Mouse (Mus musculus) layer of hippocampus, adult 9-10 months (tissue): Measurements from ENCODE around the gene Cldn7.

Experiments
- DNase-seq: peaks from one replicate; pipeline ENCODE4 v3.0.0; 2022; ENCODE audit warnings: low spot score

Cldn7 gene

DNA sequence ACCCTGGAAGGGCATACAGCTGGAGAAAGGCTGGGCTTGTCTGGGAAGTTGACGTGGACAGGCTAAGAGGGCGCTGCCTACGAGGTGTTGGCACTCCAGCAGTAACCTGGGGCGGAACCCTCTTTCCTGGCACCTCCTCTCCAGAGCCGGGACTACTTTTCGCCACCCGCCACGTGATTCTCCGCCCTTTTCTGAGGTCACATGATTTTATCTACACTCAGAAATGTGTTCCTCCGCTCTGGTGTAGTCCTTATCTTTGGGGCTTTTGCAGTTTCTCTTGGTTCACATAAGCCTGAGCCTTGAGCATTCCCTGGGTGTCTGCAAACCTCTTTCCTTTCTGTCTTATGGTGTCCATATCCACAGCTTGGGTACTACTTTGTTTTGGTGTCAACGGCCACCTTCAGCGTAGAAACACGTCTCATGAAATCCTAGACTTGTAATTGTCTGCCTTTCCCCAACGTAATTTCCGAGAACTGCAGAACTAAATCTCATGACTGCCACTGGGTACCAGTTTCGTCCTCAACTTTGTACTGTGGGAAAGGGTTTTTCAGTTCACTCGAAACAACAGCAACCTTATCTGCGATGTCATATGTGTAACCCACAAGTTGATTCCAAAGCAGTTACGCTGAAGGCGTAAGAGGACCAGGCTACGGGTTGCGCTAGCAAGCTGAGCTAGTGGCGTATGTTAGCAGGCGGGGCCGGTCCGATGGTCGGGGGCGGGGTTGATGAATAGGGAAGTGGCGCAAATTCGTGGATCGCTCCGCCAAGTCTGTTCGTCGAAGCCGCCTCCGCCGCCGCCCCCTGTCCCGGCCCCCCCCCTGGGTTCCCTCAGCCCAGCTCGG is 26.5 kb downstream of the Cldn7 start, which contains the start of gene Gabarap:
TSS of gene Gabarap (plus strand) at position 294 of the 842 bp plus-strand sequence.
- peak; percentile 98 for DNase-seq

DNA sequence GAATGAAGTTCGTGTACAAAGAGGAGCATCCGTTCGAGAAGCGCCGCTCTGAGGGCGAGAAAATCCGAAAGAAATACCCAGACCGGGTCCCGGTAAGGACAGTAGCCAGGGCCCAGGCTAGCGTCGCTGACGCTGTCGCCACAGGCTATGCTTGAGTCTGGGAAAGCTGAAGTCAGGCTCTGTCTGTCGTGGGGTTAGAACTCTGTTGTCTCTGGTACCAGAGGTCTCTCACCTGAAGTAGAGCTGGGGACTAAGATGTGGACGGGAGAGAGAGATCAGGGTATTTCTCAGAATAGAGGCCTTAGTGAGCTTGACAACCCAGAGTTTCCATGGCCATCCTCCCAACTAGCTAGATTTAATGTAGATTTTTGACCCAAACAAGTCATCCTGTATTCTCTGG is 27.1 kb downstream of the Cldn7 start:
- no peak for DNase-seq

DNA sequence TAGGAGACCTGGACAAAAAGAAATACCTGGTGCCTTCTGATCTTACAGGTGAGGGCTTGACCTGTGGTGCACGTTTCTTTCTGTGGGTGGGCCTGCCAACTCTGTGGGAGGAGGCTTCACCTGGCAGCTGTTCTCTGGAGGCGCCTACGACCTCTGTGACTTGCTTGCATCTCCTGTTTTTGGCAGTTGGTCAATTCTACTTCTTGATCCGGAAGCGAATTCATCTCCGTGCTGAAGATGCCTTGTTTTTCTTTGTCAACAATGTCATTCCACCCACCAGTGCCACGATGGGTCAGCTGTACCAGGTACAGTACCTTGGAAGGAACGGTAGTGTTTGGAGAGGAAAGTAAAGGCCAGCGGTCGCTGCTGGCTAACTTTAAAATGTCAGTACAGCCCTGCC is 27.8 kb downstream of the Cldn7 start:
- DNase-seq: no peak

DNA sequence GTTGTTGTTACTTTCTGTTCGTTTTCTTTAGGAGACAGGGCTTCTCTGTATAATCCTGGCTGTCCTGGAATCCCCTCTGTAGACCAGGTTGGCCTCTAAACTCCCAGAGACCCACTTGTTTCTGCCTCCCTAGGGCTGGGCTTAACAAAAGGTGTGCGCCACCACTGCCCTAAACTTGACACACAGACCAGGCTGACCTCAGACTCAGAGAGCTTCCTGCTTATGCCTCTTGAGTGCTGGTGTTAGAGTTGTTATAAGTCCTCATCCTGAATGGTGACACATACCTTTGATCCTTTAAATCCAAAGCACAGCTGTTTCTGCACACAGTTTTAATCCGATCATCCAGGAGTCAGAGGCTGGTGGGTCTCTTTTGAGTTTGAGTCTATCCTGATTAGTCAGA is 28.4 kb downstream of the Cldn7 start:
- DNase-seq: no peak

DNA sequence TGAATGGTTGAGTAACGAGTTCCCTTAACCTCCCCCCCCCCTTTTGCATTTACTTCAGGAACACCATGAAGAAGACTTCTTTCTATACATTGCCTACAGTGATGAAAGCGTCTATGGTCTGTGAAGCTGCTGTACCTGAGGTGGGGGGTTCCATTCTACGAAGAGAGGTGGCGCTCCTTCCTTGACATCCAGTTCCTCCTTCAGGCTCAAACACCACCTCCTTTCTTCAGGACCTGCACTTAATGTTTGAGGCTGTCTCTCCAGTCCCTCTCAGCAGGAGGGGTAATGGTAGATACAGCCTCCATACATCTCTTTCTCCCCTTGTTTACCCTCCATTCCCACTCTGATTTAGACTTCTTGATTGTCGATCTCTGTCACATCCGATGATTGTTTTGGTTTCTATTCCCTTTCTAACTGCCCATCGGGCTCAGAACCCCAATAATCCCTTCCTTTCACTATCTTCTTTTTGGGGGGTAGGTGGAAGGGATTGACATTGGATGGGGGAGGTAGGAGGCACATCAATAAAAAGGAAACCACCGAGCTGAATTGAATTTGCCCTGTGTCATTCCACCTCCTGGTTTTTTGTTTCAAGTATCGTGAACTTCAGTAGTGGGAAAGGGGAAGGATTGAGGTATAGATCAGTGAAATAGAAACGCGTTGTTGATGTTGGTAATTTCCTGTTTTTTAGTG is 30.0 kb downstream of the Cldn7 start:
- DNase-seq: no peak

DNA sequence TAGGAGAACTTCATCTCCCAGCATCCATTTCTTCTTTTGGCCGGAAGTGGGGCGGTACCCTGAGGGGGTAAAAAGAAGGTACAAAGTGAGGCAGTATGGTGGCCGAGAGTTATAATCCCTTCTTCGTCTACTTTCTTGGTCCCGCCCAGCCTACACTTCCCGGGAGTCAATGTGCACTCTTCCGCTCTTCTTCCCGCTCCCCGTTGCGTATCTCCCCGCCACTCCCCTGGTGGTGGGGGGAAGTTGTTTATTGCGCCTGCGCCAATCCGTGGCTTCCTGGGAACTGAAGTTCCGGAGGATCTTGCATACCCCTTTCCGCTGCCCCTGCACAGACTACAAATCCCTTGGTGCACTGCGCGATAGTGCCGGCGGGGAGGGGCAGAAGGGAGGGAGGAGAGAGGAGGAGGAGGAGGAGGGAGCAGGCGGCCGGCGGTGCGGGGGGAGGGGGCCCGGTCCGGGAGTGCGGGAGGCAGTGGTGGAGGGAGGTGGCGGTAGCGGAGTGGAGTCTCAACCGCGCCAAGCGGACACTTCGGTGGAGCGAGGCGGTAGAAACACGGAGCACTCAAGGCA is 30.9 kb downstream of the Cldn7 start, which contains the start of gene Phf23:
TSS of gene Phf23 (plus strand) at position 387 of the 570 bp plus-strand sequence.
- DNase-seq: peak; percentile 91

DNA sequence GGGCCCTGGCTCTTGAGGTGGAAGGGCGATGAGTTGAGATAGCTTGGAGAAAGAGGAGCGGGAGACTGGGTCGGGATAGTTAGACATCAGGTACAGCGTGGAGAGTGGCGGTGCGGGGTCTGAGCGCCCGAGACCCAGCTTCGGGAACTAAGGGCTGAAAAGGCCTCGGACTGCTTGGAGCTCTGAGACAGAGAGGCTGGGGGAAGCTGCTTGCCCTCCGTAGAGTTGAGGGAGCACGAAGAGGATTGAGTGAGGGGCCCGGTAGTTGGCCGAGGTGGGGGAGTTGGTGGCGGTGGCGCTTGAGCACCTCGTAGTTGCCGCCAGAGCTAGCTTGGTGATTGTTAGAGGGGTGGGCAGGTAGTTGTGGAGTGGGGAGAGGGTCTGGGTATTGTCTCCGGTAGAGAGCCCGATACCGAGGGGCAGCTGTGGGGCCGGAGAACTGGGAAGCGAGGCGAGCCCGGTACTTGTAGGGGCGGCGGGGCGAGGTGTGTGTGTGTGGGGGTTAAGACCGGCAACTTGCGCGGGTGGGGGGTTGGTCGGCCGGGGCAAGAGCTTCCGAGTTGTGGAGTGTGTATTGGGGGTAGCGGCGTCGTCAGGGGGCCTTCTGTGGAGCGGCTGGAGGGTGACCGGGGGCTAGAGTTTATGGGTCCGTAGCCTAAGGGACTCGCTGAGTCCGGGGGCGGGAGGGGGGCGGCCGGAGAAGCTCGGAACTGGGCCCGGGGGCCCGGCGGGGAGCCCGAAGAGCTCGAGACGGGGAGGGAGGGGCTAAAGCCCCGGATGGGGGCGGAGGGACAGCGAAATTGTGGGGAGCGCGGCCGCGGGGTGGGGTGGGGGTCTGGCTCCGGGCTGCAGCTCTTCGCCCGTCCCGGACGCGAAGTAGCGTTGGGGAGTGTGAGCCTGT is 31.8 kb downstream of the Cldn7 start:
- DNase-seq: no peak

DNA sequence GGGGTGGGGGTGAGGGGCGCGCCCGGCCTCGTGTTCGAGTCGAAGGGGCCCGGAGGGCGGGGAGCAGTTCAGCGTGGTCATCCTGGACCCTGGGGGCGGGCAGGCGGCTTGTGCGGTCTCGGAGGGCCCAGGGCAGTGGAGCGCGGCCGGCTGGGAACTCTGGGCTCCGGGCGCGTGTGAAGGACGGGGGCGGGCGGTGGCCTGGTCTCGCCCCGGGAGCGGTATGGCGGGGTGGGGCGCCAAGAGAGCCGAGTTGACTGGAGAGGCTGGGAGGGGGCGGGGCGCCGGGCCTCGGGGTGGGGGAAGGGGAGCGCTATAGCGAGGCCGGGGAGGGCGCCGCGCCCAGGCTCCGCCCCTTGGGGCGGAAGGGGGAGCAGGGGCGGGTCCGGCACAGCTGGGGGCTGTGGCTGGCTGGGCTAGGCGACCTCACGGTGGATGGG is 32.5 kb downstream of the Cldn7 start:
- DNase-seq: no peak

DNA sequence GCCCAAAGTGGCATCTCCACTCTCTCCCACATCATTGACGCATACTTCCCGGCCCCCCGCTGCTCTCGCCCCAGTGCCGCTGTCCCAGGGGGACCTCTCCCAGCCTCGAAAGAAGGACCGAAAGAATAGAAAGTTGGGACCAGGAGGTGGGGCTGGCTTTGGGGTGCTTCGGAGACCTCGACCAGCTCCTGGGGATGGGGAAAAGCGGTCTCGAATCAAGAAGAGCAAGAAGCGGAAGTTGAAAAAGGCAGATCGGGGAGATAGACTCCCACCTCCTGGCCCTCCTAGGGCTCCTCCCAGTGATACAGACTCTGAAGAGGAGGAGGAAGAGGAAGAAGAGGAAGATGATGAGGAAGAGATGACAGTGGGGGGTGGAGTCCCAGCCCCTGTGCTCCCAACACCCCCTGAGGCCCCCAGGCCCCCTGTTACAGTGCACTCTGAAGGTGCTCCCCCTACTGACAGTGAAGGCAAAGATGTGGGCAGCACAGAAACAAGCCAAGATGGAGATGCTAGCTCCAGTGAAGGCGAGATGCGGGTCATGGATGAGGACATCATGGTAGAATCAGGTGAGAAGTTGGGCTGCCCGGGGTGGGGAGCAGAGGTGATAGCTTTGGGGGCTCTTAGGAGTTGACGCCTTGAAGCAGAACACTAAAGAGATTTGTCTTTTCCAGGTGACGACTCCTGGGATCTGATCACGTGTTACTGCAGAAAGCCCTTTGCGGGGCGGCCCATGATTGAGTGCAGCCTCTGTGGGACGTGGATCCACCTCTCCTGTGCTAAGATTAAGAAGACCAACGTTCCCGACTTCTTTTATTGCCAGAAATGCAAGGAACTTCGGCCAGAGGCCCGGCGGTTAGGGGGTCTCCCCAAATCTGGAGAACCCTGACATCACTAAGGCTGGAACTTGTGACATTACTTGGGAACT is 34.2 kb downstream of the Cldn7 start:
- no peak for DNase-seq

DNA sequence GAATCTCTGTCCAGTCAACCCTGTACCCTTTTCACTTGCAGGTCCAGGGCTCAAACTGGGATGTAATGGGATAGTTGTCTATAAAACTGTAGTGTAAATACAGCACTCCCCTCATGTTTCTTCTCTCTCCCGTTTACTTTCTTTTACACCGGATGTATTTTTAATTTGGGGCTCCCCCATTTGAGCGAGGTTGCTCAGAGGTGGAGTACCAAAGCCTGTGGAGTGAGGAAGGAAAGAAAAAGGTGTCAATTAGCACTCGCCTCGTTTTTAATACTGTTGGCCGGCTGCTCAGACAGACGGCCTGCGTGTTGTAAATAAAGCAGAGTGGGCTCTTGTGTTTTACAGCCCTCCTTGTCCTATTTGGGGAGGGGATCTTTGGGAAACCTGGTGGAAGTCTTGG is 35.1 kb downstream of the Cldn7 start:
- DNase-seq: no peak

DNA sequence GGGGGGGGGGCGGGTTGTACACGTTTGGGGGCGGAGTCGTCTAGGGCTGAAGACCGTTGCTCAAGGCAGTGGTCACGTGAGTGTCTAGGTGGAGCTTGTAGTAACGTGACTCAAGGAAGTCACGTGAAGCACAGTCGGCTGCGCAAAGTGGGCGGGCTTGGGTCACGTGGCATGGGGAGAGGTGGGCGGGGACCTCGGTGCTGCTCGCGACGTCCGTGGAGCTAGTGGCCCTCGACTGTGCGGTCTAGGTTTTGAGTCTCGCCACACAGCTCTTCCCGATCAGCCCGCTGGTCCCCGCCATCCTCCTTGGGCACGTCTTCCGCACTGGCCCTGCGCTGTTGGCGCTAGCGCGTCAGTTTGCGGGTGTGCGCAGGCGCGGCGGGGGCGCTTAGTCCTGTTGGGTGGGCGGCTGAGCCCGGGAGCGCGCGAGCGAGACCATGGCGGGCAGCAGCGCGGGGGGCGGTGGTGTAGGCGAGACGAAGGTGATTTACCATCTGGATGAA is 35.9 kb downstream of the Cldn7 start, which contains the start of gene Dvl2:
TSS of gene Dvl2 (plus strand) at position 200 of the 503 bp plus-strand sequence.
- DNase-seq: no peak

DNA sequence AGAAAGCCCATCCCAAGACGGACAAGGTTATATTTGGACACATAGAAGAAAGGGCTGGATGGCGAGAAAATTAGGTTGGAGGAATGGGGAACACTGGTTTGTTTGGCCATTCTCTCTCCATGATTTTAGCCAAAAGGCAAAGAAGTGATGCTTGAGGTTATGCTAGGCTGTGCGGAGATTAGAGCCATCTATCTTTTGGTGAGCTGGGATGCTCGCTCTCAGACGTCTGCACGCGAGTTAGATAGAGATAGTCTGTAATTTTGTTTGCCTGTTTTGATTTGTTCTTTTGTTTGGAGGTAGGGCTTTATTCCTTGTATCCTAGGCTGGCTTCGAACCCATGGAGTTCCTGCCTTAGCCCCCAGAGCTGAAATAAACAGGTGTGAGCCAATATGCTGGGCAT is 36.6 kb downstream of the Cldn7 start:
- no peak for DNase-seq

DNA sequence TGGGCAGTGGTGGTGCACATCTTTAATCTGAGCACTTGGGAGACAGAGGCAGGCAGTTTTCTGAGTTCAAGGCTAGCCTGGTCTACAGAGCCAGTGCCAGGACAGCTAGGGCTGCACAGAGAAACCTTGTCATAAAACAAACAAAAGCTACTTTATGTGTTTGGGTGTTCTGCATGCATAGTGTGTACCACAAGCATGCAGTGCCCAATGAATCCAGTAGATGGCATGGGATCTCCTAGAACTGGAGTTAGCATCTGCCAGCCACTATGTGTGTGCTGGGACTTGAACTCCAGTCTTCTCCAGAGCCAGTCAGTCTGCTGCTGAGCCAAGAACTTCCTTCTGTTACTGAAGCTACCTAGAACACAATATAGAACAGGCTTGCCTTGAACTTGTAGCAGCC is 37.3 kb downstream of the Cldn7 start:
- DNase-seq: no peak

DNA sequence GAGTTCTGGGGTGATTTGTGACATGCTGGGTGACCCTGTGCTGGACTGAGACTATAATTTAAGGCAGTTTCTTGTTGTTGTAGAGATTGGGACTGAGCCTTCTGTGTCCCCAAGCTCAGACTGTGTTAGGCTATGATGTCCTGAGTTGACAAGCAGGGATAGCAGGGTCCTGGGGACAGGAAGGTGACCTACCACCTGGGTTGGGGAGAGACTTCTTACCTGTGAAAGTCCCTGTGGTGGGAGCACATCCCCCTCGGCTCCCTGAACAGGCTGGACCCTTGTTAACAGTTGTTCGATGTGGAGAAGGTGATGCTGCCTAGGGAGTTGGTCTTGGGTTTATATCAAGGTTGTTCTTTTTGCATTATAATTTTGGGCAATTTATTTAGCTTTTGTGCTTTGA is 37.9 kb downstream of the Cldn7 start:
- no peak for DNase-seq

DNA sequence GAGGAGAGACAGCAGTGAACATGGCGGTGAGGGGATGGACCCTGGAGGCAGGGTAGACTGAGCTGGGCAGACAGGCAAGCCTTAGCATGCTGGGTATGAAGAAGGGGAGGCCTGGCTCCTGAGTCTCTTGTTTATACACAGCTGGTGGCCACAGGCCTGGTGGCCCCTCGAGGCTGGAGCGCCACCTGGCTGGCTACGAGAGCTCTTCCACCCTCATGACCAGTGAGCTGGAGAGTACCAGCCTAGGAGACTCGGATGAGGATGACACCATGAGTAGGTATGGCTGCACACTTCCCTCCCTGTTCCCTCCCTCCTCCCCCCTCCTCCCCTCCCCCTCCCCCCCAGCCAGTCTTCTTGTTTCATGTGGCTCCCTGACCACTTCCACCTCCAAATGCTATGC is 40.9 kb downstream of the Cldn7 start:
- no peak for DNase-seq

DNA sequence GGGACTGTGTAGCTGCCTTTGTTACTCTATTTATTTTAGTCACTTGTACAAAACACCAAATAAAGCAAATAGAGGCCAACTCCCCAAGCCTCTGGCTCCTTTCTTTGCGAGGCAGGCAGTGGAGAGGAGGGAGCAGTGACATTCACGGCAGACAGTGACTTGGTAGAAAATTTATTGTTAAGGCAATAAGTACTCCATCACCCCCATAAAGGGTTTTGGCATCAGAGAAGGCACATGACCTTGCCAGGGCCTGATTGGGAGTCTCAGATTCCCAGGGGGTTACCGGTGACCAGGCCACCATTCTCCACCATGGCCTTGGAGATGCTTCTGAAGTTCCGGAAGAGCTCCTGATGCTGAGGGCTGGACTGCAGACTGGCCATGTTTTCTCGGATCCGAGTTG is 45.5 kb downstream of the Cldn7 start:
- DNase-seq: no peak

DNA sequence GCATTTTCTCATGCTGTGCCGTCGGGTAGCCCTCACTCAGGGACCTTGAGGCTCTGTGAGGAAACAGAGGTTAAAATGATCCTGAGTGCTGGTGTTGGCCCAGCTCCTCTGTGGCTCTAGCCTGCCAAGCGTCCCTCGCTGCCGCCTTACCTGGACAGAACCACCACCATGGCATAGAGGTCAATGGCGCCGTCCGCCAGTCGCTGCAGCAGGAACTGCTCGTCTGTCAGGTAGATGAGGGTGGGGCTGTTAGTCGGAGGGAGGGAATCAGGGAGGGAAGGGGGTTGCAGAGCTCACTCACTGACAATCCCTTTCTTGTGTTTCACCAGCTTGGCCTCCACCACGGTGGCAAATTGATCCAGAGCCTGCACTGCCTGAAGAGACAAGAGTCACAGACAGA is 46.0 kb downstream of the Cldn7 start:
- DNase-seq: no peak

DNA sequence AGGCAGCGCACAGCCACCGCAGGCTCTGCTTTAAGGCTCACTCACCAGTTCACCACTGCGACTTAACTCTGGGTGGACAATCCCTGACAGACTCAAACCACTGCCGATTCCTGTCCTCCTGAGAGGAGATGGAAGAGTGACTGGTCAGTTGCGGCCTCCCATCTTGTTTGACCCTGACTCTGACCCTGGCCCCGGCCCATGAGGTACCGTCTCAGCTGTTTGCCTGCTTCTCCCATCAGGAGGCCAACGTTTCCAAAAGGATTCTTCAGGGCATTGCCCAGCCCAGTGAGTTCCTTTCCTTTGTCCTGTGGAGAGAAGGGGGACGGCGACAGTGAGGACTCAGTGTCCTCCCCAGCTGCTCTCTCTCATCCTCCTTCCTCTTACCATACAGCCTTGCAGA is 46.4 kb downstream of the Cldn7 start:
- DNase-seq: no peak

DNA sequence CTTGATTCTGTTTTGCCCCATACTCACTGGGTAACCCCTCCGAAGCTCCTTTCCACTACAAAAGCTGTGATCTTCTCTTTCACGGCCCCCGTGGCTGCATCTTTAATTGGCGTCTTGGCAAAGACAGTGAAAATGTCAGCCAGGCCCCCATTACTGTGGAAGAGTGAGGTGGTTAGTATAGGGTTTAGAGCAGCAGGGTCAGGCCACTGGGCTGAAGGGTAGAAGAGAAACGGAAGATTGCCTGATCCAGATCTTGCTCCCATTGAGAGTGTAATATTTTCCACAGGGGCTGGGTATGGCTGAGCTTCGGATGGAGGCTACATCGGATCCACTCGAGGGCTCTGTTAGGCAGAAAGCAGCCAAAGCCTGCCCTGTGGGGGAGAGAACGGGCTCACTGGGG is 48.4 kb downstream of the Cldn7 start:
- DNase-seq: no peak

DNA sequence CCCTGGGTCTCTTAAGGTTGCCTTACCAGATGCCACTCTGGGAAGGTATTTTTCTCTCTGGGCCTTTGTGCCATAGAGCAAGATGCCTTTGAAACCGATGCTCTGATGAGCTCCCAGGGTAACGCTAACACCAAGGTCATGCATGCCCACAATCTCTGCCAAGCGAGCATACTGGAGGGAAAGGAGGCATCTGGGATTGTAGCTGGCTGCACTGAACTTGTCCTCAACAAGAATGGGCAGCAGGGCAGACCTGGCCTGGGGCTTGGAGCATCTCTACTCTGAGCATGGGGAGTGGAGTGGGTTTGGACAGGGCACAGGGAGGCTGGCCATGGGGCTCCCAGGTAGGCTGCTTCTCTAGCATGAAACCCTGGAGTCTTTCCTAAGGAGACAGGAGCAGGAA is 48.8 kb downstream of the Cldn7 start:
- DNase-seq: no peak

DNA sequence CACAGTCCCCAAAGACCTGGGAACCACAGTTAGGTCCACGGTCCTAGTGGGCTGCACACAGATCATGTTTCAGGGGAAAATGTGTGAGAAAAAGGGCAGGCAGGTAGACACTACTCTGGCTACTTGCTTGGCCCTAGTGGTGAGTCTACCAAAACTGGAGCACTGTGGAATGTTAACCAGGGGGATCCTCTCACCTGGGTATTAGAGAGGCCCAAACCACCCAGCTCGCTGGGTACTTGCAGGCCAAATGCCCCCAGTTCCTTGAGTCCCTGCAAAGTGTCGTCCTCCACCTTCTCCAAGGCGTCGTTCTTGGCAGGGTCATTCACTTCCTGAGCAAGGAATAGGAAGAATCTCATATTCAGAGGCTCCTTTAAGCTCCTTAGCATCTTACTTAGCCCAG is 49.5 kb downstream of the Cldn7 start:
- no peak for DNase-seq
